Mouse (Mus musculus): ENCODE data around the gene Anks6.
"Not testable (repeated sequence)": the region's sequence is repeated elsewhere in the genome, so short reads cannot be mapped to it uniquely, and the experiment has no call there.

Gene Anks6

DNA sequence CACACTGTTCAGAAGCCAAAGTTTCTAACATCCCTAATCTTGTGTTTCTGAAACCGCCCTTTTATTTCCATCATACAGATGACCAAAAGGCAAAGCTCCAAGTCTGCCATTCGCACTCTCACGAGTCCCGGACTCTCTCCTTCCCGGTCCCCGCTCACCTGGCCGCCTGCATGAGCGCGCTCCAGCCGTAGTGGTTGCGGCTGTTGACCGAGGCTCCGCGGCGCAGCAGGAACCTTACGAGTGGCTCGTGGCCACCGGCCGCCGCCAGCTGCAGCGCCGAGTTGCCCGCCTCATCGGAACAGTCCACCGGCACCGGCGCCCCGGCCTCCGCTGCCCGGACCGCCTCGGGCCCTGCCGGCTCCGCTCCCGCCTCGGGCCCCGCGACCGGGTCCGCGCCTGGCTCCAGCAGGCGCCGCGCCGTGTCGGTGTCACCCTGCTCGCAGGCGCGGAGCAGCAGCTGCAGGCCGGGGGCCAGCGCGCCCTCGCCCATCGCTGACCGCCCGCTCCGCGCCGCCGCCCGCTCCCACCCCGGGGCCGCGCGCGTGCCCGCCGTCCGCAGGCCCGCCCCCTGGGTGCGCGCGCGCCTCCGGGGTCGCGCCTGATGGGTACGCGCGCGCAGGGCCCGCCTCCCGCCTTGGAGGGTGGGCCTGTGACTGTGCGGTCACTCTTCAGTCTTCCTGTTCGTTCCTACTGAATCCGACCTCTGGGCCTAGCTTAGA, at the start of gene Anks6:
Gene Anks6 (minus strand): TSS at position 637 of the 719 bp plus-strand sequence.
- DNase-seq = peak; percentile 60

DNA sequence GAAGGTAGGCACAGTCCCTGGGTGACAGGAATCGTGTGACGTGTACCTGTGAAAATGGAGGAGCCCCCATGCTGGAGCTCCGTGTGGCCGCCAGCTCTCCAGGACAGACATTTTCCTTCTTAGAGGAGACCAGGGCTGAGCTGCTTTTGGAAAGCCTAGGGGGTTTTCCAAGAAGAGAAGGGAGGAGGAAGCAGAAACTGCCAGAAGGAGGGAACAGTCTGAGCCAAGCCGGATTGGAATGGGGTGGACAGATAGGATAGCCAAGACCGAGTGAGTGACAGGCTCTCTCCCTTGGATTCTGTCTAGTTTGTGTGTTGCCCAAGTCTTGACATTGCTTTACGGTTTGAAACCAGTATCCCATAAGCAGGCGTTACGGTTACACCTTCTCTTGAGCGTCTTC, 46.3 kb upstream of the Anks6 start:
- no peak for DNase-seq

DNA sequence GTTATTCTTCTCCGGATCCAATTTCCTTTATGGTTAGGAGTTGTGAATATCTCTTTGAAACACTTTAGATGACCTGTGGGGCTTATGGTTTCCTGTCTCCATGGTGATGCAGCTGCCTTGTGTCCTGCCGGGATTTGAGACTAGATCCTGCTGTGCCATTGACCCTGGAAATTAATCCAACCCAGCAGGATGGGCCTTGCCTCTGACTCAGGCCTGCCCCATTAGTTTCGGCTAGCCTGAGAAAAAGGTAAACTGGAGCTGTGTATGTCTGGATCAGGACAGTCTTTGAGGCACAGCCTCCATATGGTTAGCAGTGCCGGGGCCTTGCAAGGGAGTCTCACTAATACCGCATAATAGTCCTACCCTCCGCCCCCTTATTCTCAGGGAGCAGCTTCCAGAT, 36.4 kb upstream of the Anks6 start:
- DNase-seq = no peak

DNA sequence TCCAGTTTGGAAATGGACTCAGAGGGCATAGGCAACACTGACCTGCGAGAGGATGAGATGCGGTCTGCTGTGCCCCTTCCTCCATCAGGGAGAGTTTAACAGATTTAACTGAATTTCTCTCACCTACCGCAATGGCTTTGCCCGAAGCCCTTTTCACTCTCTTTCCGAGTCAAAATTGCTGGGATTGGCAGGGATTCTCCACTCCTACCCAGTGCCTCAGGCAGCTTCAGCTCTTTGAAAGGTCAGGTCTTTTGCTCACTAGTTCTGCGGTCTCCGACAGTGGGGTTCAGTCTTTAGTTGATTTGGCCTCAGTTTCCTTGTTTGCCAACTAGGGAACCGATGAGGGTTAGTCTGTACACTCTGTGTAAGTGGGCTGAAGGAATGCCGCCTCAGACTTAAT, 35.9 kb upstream of the Anks6 start:
- DNase-seq = no peak

DNA sequence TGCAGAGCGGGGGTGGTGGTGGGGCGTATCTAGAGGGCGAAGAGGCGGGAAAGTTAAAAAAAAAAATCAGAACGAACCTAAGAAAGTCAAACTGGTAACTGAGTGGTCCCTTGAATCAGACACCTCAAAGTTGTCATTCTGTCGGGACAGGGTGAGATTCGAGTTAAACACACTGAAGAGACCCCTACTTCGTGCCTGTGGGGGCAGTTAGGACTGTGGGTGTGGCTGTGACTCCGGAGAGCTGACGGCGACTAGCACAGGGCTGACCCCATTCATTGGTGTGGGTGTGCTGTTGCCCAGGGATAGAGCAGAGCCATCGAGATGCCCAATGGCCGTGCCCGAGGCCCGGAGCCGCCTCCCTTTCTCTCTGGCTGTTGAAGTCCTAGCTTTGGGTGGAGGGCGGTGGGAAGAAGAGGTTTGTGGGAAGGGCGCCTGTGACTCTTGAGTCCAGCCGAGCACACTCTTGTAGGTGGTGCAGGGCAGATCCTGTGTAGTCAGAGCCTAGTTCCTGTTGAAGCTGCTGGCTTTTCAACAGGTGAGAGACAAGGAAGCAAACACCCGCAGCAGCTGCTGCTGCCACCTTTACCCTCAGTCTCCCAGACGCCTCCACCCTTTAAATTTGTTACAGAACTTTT, 35.3 kb upstream of the Anks6 start:
- DNase-seq = peak; percentile 41

DNA sequence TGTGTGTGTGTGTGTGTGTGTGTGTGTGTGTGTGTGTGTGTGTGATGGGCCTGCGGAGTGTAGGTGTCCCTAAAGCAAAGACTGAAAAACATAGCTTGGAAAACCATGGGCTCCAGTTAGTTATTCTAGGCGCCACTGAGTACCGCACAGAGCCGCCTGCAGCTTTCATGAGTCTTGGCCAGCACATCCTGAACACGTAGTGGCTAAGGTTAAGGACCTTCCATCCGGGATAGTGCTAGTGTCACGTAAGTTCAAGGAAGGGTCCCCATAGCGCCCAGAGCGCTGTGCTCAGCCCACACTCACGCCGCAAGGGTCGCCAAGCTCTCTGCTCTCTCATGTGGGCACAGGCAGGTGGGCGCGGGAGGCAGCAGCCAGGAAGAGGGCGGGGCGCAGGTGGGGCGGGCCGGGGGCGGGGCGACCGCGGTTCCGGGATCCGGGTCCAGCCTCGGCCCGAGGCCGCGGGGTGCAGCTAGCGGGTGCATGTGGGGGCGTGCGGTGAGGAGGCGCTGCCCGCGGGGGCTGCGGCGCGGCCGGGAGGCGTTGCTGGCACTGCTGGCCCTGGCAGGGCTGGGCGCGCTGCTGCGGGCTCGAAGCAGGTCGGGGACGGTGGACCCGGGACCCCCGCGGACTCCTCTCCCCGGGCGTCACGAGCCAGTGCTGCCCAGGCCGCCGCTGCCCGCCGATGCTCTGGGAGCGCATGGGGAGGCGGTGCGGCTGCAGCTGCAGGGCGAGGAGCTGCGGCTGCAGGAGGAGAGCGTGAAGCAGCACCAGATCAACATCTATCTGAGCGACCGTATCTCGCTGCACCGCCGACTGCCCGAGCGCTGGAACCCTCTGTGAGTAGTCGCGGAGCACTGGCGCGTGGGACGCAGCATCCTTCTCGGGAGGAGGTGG, 34.5 kb upstream of the Anks6 start, which contains the start of gene Galnt12:
Gene Galnt12 (plus strand): TSS at position 417 of the 894 bp plus-strand sequence.
- peak; percentile 80 for DNase-seq

DNA sequence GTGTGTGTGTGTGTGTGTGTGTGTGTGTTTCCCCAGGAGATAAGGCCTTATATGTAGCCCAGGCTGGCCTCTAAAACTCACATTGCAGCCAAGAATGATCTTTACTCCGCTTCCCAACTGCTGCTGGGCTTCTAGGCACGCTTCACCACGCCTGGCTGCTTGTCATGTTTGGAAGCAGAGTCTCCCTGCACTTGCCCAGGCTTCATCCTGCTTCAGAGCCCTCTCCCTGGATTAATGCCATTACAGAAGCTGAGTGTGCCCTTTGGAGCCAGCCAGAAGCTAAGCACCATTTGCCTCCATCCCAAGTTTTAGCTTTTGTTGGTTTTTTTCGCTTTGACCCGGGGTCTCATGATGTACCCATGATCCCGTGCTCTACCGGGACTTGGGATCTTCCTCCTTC, 31.4 kb upstream of the Anks6 start:
- DNase-seq = no peak

DNA sequence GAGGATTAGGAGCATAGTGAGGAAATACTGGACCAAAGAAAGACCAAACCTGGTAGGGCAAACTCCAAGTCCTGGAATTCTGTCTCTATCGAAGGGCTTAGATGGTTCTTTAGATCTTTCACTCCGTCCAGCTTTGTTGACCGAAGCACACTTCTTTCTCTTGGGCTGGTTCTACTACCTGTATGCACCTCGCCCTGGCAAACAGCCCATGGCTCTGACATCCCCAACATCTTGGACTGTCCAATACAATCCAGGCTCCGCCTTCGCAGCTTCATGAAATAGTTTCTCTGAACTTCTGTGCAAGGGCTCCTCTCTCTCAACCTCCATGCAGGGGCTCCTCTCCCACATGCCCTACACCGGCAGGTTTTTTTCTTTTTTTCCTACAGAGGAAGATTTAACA, 26.6 kb upstream of the Anks6 start:
- DNase-seq = no peak

DNA sequence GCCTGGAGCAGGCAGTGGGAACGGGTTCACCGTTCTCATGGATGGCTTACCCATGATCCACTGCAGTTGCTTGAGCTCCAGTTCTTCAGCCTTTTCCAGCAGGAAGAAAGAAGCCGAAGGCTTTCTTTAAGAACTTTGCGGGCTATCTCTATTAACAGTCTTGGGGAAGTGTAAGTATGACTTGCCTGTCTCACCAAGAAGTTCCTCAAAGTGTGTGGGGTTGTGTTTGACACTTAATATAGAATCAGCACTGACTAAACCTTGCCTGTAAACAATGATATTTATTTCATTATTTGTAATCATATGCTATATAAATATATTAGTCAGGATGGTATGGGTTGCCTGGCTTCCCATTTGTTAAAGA, 23.4 kb upstream of the Anks6 start:
- DNase-seq = no peak

DNA sequence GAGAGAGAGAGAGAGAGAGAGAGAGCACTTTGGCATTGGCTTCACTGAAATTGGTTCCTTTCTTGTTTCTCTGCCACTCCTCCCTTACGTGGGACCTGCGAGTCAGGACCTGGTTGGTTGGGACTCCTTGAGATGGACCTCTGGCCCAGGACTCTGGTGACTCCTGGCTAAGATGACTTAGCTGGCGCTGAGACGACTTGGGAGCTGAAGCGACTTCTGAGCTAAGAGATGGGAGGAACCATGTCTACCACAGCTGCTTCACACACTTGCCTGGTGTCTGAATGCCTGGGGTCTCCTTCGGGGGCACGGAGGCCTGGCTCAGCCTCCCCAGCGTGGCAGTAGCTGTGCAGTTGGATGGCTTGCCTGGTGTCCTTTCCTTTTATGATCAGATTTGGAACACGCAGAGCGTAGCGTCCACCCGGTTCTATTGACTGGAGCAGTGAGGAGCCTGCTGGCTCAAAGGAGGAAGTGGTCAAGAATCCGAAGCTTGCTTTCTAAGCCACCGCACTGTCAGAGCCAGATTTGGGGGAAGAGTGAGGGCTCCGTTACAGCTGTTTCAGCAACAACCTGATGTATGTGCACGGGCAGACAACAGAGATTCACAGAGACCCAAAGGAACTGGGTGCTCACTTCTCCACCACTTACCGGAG, 22.9 kb upstream of the Anks6 start:
- DNase-seq = no peak

DNA sequence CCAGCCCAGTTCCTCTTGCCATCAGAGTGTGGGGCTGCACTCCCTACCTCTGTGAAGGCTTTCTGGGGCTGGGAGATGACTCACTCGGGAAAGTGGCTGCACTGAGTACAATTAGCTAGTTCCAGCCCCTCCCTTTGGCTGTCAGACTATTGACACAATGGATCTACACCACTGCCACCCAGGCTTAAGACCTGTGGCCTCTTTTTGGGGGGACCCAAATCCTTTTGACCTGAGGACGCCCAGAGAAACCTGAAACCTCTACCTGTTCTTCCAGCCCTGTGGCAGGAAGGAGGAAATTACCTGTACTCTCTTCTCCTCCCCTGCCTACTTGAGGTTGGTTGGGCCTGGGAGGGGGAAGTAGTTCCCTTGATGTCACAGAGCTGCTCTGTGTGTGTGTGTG, 17.8 kb upstream of the Anks6 start:
- no peak for DNase-seq

DNA sequence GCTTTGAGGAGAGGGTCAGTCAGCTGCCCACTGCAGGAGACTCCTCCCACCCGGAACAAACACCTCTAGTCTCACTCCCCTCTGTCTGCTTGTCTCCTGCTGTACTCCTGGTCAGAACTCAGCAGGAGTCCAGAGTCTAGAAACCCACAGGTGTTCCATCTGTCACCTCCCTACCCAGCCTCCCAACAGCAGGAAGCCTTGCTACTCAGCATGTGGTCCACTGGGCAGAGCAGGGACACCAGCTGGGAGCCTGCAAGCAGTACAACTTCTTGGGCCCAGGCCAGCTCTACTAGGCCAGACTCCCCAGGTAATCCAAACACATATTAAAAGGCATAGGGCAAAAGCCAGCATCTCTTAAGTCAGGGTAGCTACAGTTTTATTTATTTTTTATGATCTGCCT, 3.7 kb upstream of the Anks6 start:
- DNase-seq = no peak

DNA sequence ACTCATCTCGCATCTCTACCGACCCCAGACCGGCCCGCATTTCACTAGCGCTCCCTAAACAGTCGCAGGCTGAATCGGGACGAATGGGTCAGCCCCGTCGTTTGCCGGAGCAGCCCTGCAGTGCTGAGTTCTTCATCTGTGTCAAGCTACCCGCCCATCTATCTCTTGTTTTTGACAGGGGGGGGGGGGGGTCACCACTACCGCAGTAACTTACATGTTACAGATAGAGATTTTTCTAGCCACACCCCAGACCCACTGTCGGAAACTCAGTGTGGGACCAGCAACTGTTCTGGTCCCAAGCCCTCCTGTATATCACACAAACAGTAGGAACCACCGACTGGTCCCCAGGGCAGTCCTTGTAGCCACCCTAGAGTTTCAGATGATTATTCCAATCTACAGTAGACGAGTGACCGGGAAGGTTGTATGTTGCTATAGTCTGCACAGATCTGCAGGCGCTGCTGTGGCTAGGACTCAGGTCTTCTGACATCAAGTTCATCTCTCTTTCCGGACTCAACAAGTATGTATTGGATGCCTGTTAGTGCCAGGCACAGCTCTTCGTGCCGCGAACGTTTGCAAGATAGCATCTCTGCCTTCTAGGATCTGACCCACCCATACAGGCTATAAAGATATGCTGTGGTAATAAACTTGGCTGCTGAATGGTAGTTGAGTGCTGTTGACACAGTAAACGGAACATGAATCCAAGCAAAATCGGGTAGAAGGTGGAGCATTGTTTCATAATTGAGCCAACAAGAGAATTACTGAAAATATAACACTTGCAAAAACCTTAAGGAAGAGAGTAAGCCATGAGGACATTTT, 491 bp upstream of the Anks6 start:
- DNase-seq = no peak

DNA sequence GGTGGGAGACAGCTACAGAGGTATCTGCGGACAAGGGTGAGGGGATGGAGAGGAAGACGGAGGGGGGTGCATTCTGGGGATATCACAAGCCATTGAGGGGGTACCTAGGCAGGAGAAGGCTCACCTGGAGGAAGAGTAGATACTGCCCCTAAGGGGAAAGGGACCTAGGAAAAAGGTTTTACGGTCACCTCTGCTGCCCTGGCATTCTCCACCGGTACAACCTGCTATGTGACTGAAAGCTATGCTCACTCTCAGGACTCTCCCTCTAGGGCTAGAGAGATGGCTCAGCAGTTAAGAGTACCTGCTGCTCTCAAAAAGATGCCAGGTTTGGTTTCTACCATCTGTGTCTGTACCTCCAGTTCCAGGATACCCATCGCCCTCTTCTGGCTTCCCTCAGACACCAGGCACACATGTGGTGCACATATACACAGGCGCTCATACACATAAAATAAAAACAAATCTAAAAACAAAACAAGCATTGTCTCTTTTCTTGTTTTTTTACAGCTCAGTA, 1.6 kb downstream of the Anks6 start:
- no peak for DNase-seq

DNA sequence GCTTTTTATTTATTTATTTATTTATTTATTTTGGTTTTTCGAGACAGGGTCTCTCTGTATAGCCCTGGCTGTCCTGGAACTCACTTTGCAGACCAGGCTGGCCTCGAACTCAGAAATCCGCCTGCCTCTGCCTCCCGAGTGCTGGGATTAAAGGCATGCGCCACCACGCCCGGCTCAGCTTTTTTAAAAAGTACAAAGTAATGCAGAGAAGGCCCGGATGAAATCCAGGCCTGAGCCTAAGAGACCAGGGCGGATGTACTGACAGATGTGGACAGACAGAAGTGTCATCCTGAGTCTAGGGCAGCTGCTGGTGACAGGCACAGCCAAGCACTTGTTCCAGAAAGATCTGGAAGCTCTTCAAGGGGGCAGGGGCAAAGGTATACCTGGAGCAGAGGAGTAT, 2.1 kb downstream of the Anks6 start:
- DNase-seq = not testable (repeated sequence)

DNA sequence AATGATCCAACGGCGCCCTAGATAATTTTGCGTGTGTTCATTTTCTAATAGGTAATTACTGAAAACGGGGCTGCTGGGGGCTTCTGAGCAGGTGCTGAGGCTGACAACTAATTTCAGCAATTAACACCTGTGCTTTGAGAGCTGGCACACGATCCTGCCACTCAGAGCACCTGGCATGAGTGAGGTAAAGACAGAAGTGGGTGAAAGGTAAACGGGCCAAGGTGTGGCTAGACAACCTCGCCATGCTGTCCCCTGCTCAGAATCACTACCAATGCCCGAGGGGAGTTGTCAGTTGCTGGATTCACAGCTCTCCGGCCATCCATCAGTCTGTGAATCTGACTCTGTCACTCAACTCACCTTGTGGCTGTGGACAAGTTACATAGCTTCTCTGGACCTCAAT, 5.3 kb downstream of the Anks6 start:
- no peak for DNase-seq

DNA sequence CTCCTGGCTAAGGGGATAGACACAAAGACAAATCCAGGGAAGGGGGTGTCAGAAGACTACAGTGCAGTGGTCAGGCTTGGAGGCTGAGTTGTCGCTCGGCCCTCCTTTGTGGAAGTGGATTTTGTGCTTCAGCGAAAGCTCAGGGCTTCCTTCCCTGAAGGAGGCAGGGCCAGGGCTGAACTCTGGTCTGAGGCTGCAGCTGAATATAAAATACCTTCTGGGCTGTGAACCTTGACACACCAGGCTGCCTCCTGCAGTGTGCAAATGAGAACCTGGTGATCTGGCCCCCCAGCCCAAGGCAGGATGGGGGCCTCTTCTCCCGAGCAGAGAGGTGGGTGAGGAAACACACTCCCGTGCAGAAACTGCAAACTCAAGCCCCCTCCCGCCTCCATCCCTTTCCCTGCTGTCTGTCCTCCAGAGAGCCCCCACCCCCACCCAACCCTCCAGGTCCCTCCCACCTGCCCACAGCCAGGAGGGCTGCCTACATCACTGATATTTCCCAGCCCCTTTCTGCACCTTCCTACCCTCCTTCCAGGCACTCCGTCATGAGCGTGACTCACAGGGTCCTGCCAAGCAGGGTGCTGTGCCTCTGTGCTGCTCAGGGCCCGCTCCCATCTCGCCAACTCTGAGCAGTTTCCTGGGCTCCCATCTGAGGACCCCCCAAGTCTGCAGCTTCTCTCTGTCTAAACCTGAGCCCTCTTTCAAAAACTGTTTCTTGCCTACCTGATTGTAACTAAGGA, 6.4 kb downstream of the Anks6 start:
- DNase-seq = no peak

DNA sequence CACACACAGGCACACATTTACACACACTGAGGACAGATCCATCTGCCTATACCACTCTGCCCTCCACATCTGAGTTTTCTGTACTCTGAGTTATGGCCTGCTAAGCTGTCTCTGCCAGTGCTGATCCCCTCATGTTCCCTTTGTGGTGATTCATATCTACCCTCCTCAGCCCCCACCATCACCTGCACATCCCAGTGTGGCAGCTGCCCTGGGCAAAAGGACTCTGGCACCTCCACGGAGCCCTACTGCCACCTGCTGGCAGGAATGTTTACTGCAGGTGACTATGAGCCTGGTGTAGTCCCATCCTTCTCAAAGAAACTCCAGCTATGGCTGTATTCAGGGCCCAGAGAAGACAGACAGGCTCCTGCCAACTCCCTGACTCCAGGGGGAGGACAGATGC, 7.1 kb downstream of the Anks6 start:
- DNase-seq = peak; percentile 94

DNA sequence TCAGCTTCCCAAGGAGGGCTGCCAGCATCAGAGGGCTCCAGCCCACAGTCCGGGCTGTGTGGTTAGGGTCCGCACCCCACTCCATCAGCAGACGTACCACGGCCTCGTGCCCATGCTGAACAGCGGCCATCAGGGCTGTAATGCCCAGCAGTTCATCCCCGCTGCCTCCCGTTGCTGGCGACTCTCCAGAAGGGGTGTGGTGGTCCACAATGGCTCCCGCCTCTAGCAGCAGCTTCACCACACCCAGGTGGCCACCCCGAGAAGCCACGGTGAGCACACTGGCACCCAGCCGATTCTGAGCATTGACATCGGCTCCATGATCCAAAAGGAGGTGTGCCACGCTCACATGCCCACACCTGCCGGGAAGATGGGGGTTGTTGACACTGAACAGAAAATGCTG, 8.0 kb downstream of the Anks6 start:
- no peak for DNase-seq

DNA sequence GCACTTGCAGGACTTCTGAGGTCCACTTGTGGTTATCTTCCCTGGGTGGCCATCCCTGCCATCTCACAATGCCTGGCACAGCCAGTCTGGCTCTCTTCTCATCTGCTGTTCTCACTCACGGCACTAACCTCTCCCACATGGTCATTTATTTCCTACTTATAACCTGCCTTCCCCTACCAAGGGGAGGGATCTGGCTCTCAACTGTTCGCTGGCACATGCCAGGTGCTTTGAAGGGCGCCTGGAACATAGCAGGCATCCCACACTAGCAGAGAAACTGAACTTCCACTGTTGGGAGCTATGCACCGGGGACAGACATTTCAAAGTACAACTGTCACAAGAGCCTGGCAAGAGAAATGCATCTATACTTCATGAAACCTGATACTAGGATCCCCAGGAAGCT, 9.5 kb downstream of the Anks6 start:
- DNase-seq = no peak

DNA sequence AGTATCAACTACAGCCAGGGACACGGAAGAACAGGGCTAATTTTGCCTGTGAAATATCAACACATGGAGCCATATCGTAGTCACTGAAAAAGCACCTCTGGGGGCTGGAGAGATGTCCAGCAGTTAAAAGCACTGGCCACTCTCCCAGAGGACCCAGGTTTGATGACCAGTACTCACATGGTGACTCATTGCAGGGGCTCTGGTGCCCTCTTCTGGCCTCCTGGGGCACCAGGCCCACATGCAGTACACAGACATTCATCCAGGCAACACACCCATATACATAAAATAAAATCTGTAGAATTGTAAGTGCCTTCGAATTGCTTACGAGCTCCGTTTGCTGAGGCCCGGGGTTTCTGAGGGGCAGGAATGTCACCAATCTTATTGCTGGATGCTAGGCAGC, 10.3 kb downstream of the Anks6 start:
- peak; percentile 11 for DNase-seq
